Mouse (Mus musculus) forebrain, embryonic 10.5 days (tissue): Measurements from ENCODE around the gene Zfp82. TPM values are rescaled to one million over a fixed set of nuclear protein-coding genes. Genes with fewer than 3 reads are reported as not detected.

Experiments used
- DNase-seq: peaks from one replicate; pipeline ENCODE4 v3.0.0-alpha.2; 2017; ENCODE audit warnings: low spot score; ENCODE audit errors: extremely low spot score
- H3K27ac ChIP-seq: fragments of 300-500 bp; sonication (generic); 2 replicates; pipeline ENCODE4 v1.5.1; 2016; ENCODE audit warnings: mild to moderate bottlenecking
- H3K27me3 ChIP-seq: fragments of 300-500 bp; sonication (generic); 2 replicates; pipeline ENCODE4 v1.6.1; 2016; ENCODE audit warnings: mild to moderate bottlenecking; ENCODE audit not compliant: poor library complexity, severe bottlenecking
- H3K36me3 ChIP-seq: fragments of 300-500 bp; sonication (generic); replicated peaks from 2 replicates; pipeline ENCODE4 v1.6.1; 2016; ENCODE audit warnings: mild to moderate bottlenecking, moderate library complexity
- H3K4me1 ChIP-seq: fragments of 300-500 bp; sonication (generic); 2 replicates; pipeline ENCODE4 v1.6.1; 2016
- H3K4me3 ChIP-seq: fragments of 300-500 bp; sonication (generic); 2 replicates; pipeline ENCODE4 v1.5.1; 2016; ENCODE audit warnings: mild to moderate bottlenecking, moderate library complexity
- H3K9me3 ChIP-seq: fragments of 300-500 bp; sonication (generic); 2 replicates; pipeline ENCODE4 v1.6.1; 2016; ENCODE audit warnings: mild to moderate bottlenecking, moderate library complexity
- WGBS: fragments of 180-500 bp; shearing (Covaris S2); methylation state at CpG from one replicate; pipeline ENCODE4 v1.1.7; 2016; 5-methylcytosine and 5-hydroxymethylcytosine counted together
- polyA plus RNA-seq: library from polyadenylated mRNA; unstranded; fragments of >200 nt; fragmentation: Nextera tagmentation; extraction: Ambion mirVana; gene quantifications from 2 replicates; pipeline ENCODE4 v1.2.1, GENCODE M21; 2016

Zfp82 gene
- polyA plus RNA-seq, 1 experiment from 2014 or later: 5.9 TPM

DNA sequence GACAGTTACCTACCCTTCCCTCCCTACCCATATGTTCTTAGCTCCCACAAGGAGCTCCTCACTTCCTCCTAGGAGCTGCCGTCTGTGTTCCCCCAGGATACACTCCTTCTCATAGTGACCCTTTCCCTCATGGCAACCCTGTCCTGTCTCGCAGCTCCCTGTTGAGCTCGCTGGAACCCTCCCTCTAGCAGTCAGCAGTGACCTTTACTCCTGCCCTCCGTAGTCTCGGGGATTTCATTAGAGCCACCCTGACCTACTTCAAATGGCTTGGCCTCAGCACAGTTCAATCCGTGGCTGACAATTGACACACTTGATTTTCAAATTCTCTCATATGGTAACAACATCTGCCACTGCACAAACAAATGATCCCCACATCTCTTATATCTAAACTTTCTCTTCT lies 42.0 kb downstream of the Zfp82 start:
- H3K27me3 ChIP-seq: no peaks in the 10 kb centered on the region
- H3K4me3 ChIP-seq: no peak overlapping the region
- H3K36me3 ChIP-seq: peaks cover 29% of the 10 kb centered on the region
- 0 out of 2 replicates have a peak, but pooled peaks cover 5% of the 10 kb centered on the region for H3K4me1 ChIP-seq
- H3K9me3 ChIP-seq: no peaks in the 10 kb centered on the region
- H3K27ac ChIP-seq: no peak overlapping the region
- 55% methylated on average over 6 of the region's 6 CpGs for WGBS
- no peak for DNase-seq

- H3K9me3 ChIP-seq: no peaks in the 10 kb centered on the region
- no peak for DNase-seq
- H3K4me1 ChIP-seq: 0 out of 2 replicates have a peak, but pooled peaks cover 5% of the 10 kb centered on the region
- H3K27me3 ChIP-seq: no peaks in the 10 kb centered on the region
- no peak overlapping the region for H3K27ac ChIP-seq
- 91% methylated on average over 3 of the region's 3 CpGs for WGBS
- H3K36me3 ChIP-seq: peaks cover 50% of the 10 kb centered on the region
- H3K4me3 ChIP-seq: no peak overlapping the region
These were observed 44.1 kb downstream of the Zfp82 start for GRCm38 (mm10) chr7:30028572-30028971.

GRCm38 (mm10) chr7:30027331-30027730 lies 45.4 kb downstream of the Zfp82 start:
- no peak overlapping the region for H3K4me3 ChIP-seq
- 82% methylated on average over 4 of the region's 4 CpGs for WGBS
- no peak overlapping the region for H3K27ac ChIP-seq
- no peak for DNase-seq
- peaks cover 62% of the 10 kb centered on the region for H3K36me3 ChIP-seq
- 0 out of 2 replicates have a peak, but pooled peaks cover 5% of the 10 kb centered on the region for H3K4me1 ChIP-seq
- no peaks in the 10 kb centered on the region for H3K27me3 ChIP-seq
- no peaks in the 10 kb centered on the region for H3K9me3 ChIP-seq

DNA sequence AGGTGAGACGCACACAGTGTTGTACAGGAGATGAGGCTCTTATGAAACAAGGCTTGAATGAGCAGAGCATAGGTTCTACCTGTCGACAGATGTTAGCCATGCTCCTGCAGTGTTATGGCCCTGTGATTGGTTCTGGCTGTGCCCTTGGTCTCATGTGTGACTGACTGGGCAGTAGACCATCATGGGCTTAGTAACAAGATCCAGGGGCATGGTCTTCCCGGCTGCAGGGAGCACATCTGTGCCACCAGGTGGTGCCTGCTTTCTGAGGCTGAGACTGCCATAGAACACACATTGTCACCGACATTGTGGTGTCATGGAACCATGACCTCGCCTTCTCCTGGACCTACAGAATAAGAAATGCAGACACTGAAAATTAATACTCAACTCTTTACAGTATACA lies 47.3 kb downstream of the Zfp82 start:
- no peak overlapping the region for H3K4me3 ChIP-seq
- WGBS: 82% methylated on average over 5 of the region's 5 CpGs
- no peaks in the 10 kb centered on the region for H3K27me3 ChIP-seq
- no peak overlapping the region for H3K27ac ChIP-seq
- H3K9me3 ChIP-seq: no peaks in the 10 kb centered on the region
- no peak for DNase-seq
- H3K36me3 ChIP-seq: peaks cover 82% of the 10 kb centered on the region
- H3K4me1 ChIP-seq: 0 out of 2 replicates have a peak, but pooled peaks cover under 1% of the 10 kb centered on the region

DNA sequence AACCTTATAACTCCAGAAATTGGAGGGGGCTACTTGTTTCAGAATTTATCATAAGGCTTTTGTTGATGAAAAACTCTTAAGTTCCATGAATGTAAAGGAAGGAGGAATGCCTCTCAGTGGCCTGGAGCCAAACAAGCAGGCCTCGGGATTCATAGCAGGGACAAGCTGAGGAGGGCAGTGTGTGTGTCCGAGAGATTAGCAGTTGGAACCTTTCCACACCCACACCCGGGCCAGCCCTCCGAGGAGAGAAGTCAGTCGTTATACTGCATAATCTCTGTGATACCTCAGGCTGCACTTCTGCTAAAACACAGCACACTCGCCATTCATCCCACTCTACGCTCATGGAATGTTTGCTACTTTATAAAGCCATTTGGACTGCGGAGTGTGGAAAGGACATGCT lies 48.9 kb downstream of the Zfp82 start:
- Histone ChIP-seq H3K9me3 (no peaks in the 10 kb centered on the region), H3K27ac (no peak overlapping the region), H3K4me1 (no peaks in the 10 kb centered on the region), H3K27me3 (no peaks in the 10 kb centered on the region), H3K36me3 (peaks cover 98% of the 10 kb centered on the region), H3K4me3 (no peak overlapping the region)
- no peak for DNase-seq
- 93% methylated on average over 8 of the region's 8 CpGs for WGBS

DNA sequence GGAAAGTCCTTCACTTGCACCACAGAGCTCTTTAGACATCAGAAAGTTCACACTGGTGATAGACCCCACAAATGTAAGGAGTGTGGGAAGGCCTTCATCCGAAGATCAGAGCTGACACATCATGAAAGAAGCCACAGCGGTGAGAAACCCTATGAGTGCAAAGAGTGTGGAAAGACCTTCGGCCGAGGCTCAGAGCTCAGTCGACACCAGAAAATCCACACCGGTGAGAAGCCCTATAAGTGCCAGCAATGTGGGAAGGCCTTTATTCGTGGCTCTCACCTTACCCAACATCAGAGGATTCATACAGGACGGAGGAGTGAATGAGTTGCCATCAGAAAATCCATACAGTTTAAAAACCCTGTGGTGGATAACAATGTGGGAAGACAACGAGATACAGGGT lies 49.4 kb downstream of the Zfp82 start:
- no peaks in the 10 kb centered on the region for H3K27me3 ChIP-seq
- no peak overlapping the region for H3K4me3 ChIP-seq
- DNase-seq: no peak
- no peaks in the 10 kb centered on the region for H3K9me3 ChIP-seq
- H3K36me3 ChIP-seq: peaks cover 98% of the 10 kb centered on the region
- 94% methylated on average over 9 of the region's 9 CpGs for WGBS
- H3K4me1 ChIP-seq: no peaks in the 10 kb centered on the region
- no peak overlapping the region for H3K27ac ChIP-seq

DNA sequence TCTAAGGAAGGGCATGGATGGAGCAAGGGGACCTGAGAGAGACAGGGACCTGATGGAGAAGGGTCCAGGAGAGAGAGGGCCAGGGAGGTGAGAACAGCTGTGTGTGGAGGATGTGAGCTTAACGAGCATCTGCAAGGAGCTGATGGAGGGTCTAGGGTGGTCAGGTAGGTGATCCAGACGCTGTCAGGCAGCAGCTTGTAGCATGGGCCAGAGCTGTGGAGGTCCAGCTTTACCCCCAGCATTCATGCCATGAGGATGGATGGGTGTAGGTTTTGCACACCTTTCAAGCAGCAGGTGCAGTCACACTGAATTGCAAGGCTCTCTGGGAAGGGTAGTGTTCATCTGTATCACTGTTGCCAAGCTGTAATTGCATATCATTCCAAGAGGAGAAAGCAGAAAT lies 53.2 kb downstream of the Zfp82 start:
- H3K4me1 ChIP-seq: no peaks in the 10 kb centered on the region
- 88% methylated on average over 2 of the region's 2 CpGs for WGBS
- no peak overlapping the region for H3K27ac ChIP-seq
- no peaks in the 10 kb centered on the region for H3K27me3 ChIP-seq
- no peak for DNase-seq
- no peaks in the 10 kb centered on the region for H3K9me3 ChIP-seq
- no peak overlapping the region for H3K4me3 ChIP-seq
- peaks cover 100% of the 10 kb centered on the region for H3K36me3 ChIP-seq

DNA sequence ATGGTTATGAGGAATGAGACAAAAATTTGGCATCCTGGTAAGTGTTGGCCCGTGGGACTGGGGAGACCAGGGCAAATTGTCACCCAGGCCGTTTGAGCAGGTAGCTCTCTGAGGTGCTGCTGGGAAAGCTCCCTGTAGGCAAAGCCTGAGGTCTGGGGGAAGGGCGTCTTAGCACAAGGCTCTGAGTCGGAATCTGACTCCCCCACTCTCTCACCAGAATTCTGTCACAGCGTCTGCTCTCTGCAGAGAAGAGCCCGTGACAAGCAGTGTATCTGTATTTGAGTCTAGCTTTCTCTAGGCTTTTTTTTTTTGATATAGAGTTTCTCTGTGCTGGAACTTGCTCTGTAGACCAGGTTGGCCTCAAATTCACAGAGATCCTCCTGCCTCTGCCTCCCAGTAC lies 55.5 kb downstream of the Zfp82 start:
- H3K36me3 ChIP-seq: peaks cover 96% of the 10 kb centered on the region

DNA sequence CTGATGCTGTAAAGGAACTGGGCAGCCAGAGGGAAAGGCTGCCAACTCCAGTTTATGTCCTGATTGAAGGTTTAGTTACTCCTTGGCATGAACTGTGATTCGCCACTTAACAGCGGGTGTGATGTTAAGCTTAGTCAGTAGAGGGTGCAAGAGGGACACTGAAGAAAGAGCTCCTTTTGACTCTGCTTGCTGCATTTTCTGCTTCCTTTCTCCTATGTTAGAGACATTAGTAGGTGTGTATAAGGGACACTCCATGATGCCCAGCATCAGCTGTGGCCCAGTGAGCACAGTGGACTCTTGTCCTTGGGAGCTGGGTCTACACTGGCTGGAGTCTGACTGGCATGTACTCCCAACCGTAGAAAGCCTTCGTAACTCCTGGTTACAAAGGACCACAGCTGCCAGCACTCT lies 59.7 kb downstream of the Zfp82 start:
- Histone ChIP-seq H3K36me3 (peaks cover 92% of the 10 kb centered on the region), H3K27me3 (no peaks in the 10 kb centered on the region), H3K9me3 (no peaks in the 10 kb centered on the region), H3K4me1 (0 out of 2 replicates have a peak, but pooled peaks cover 4% of the 10 kb centered on the region), H3K27ac (no peak overlapping the region), H3K4me3 (no peak overlapping the region)
- DNase-seq: no peak
- WGBS: 85% methylated on average over 4 of the region's 4 CpGs

More for the DNA sequence above, 55.5 kb downstream of the Zfp82 start:
- no peaks in the 10 kb centered on the region for H3K9me3 ChIP-seq
- no peak overlapping the region for H3K4me3 ChIP-seq
- WGBS: 93% methylated on average over 6 of the region's 6 CpGs
- H3K4me1 ChIP-seq: no peaks in the 10 kb centered on the region
- no peak overlapping the region for H3K27ac ChIP-seq
- DNase-seq: no peak
- H3K27me3 ChIP-seq: no peaks in the 10 kb centered on the region

DNA sequence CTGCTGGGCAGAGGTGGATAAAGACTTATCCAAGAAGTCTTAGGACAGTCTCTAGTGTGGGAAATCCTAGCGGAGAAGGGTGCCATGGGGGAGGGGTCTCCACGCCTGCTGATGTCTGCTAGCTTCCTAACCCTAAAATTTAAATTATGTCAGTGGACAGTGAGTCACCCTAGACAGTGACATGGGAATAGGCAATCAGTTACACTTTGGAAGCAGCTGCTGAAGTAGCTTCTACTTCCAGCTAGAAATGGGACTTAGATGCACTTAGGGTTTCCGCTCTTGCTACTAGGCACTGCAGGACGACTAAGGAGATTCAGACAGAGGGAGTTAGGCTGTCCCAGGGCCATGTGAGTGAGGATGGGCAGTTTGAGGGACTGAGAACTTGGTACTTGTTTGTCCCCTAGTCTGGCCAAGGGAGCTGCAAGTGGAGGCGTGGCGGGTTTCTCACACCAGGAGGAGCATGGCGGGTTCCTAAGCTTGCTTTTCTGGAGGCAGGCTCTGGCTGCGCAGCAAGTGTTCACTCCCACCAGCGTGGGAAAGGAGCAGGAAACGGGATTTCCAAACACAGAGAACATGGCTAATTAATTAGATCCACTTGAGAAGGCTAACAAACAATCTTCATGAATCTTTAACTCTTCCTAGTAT lies 62.0 kb downstream of the Zfp82 start:
- 82% methylated on average over 10 of the region's 10 CpGs for WGBS

DNA sequence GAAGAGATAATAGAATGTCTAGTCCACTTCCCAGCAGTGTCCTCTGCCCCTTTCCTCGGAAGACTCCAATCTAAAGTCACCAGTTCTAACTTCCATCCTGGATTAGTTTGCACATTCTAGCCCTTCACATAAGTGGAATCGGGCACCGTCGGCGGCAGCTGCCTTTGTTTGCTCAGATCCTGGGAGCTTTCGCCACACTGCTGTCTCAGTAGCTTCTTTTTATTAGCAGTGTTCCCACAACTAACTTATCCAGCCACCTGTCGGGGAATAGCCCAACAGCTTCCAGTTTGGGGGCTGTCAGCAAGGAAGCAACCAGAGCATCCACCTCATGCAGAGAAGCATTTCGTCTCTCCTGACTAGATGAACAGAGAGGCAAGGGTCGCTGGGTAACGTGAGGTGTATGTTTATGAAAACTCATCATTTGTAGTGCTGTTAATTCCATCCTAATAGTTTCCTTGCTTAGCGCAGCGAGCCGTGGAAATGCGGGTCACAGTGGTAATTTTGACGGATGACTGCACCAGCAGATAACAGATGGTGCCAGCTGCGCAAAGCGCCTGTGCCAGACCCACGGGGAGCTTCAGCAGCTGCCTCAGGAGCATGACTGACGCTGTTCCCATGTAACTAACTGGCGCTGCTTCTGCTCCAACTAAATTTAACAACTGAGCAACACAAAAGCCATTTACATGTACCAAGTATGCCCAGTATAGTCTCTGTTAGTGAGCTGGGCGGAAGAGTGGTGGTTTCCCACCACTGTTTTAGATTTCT lies 63.2 kb downstream of the Zfp82 start:
- Histone ChIP-seq H3K4me3 (no peak overlapping the region), H3K9me3 (no peaks in the 10 kb centered on the region), H3K27me3 (no peaks in the 10 kb centered on the region), H3K36me3 (peaks cover 92% of the 10 kb centered on the region), H3K27ac (no peak overlapping the region), H3K4me1 (peaks cover 6% of the 10 kb centered on the region; the same call in 1 of the 2 replicates)
- no peak for DNase-seq
- 89% methylated on average over 21 of the region's 21 CpGs for WGBS

More for the DNA sequence above, 62.0 kb downstream of the Zfp82 start:
- H3K27ac ChIP-seq: no peak overlapping the region; the same call in 1 of the 2 replicates
- DNase-seq: no peak
- H3K27me3 ChIP-seq: no peaks in the 10 kb centered on the region
- H3K9me3 ChIP-seq: no peaks in the 10 kb centered on the region
- no peak overlapping the region for H3K4me3 ChIP-seq
- H3K36me3 ChIP-seq: peaks cover 92% of the 10 kb centered on the region
- peaks cover 6% of the 10 kb centered on the region; the same call in 1 of the 2 replicates for H3K4me1 ChIP-seq

- 85% methylated on average over 6 of the region's 6 CpGs for WGBS
- no peaks in the 10 kb centered on the region for H3K27me3 ChIP-seq
- H3K4me1 ChIP-seq: peaks cover 6% of the 10 kb centered on the region; the same call in 1 of the 2 replicates
- DNase-seq: no peak
- H3K4me3 ChIP-seq: no peak overlapping the region
- H3K9me3 ChIP-seq: no peaks in the 10 kb centered on the region
- peaks cover 91% of the 10 kb centered on the region for H3K36me3 ChIP-seq
- no peak overlapping the region for H3K27ac ChIP-seq
These were observed 64.5 kb downstream of the Zfp82 start for GRCm38 (mm10) chr7:30008020-30008690.

- no peak for DNase-seq
- 100% methylated on average over 1 of the region's 1 CpGs for WGBS
- no peak overlapping the region for H3K4me3 ChIP-seq
- peaks cover 6% of the 10 kb centered on the region; the same call in 1 of the 2 replicates for H3K4me1 ChIP-seq
- H3K9me3 ChIP-seq: no peaks in the 10 kb centered on the region
- H3K27me3 ChIP-seq: no peaks in the 10 kb centered on the region
- H3K27ac ChIP-seq: no peak overlapping the region
- peaks cover 91% of the 10 kb centered on the region for H3K36me3 ChIP-seq
These were observed 65.1 kb downstream of the Zfp82 start for GRCm38 (mm10) chr7:30007601-30008000.
